In the genomic region with DNA sequence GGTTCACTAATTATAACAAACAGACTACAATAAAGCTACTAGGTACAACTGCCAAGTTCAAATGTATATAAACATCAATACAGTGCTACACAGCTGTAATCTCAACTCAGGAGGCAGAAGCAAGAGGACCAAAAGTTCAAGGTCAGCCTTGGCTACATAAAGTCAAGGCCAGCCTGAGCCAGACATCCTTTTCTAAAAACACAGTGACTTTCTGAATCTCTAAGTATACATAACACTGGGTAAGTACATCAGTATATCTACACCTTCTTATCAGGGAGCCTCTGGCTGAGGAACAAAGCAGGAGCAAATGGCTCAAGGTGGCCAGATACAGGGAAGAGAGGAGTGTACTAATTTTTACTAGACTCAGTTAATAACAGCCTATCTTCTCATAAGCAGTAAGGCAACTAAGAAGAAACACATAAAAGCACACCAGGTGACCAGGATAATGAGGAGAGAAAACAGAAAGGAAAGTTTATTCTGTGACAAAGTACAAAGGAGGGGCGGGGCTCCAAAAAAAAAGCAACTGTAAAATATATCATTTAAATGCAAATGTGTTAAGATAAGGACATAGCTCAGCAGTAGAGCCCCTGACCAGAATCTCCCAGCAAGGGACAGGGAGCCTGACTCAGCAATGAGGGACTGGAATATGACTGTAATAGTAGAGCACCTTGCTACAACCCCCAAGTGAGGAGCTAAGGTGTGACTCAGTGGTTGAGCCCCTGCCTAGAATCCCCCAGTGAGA, we compare ENCODE assay signal across 26 mouse cellular contexts.
A peak's percentile ranks its signal among the peaks of the same experiment; 100 is the strongest.
DNase-seq lines count a peak whose midpoint lies in the region; ATAC-seq and TF ChIP-seq lines count a peak whose summit lies in the region.
"Had no signal": no experiment of that assay in that cellular context is flagged by ENCODE, and none has a peak within 500 bp of the region (broad histone marks: within the 10 kb centered on the region; RNA-seq: fewer than 3 reads in every experiment).

No protein-coding gene starts in this region.

- no peak for TF ChIP-seq CTCF in ES-Bruce4 (IDR thresholded peaks at IDR 0.05; ENCODE audit: low read depth, low read length)

- H3K27ac ChIP-seq in ES-Bruce4 (ENCODE audit: insufficient read depth, low read length), result peak overlapping the region; percentile 67
- peak overlapping the region; percentile 34; the same call in 1 of the 2 replicates for H3K27ac ChIP-seq in ES-E14 (ENCODE audit: insufficient read depth, low read depth, low read length, poor library complexity, severe bottlenecking)
- H3K27ac ChIP-seq: hindbrain, embryonic 14.5 days; left cerebral cortex, adult 2 months; limb, embryonic 12.5 days; liver, embryonic 14.5 days; lung, embryonic 15.5 days; midbrain, embryonic 13.5 days; stomach, embryonic 15.5 days had no signal

- H3K4me1 ChIP-seq in ES-Bruce4 (ENCODE audit: control insufficient read depth, insufficient read depth, low read length) (peaks cover 5% of the 10 kb centered on the region), ES-E14 (ENCODE audit: control insufficient read depth in 2 of 2, insufficient read depth in 2 of 2, low read length in 2 of 2, poor library complexity in 1 of 2) (peaks cover 2 to 17% of the 10 kb centered on the region in 2 experiments; a peak in 3 of 4 replicates)
- H3K4me1 ChIP-seq: stomach, embryonic 15.5 days had no signal

- in situ Hi-C loops in ES-E14 (cut with MboI; ENCODE audit: low sequenced_read_pairs in 2 of 2, unreplicated experiment in 2 of 2), result no loop called here

- no peaks in the 10 kb centered on the region for H3K36me3 ChIP-seq in ES-Bruce4 (ENCODE audit: control insufficient read depth, insufficient read depth, low read length, poor library complexity, severe bottlenecking)
- no peaks in the 10 kb centered on the region for H3K36me3 ChIP-seq in ES-E14 (ENCODE audit: control insufficient read depth, insufficient read depth, low read length, poor library complexity, severe bottlenecking)
- H3K36me3 ChIP-seq: heart, embryonic 12.5 days; limb, embryonic 12.5 days; lung, embryonic 15.5 days; midbrain, embryonic 13.5 days; stomach, embryonic 15.5 days had no signal

- ATAC-seq in megakaryocyte-erythroid progenitor cell, adult 5-6 weeks (replicated peaks; ENCODE audit: low FRiP score, low TSS enrichment, poor library complexity, severe bottlenecking), result peak; percentile 79
- ATAC-seq: forebrain, embryonic 14.5 days; intestine, postnatal 0 days; midbrain, embryonic 13.5 days had no signal

- no peaks in the 10 kb centered on the region for H3K27me3 ChIP-seq in ES-Bruce4 (ENCODE audit: control insufficient read depth, insufficient read depth, low read length, poor library complexity, severe bottlenecking)
- H3K27me3 ChIP-seq: CH12.LX; heart, embryonic 12.5 days; limb, embryonic 12.5 days; lung, embryonic 15.5 days; midbrain, embryonic 13.5 days; stomach, embryonic 15.5 days had no signal

- H3K9ac ChIP-seq in ES-Bruce4 (ENCODE audit: low read depth, poor library complexity, severe bottlenecking), result no peak overlapping the region
- no peak overlapping the region for H3K9ac ChIP-seq in ES-E14 (ENCODE audit: insufficient read depth, low read depth, low read length, poor library complexity, severe bottlenecking)
- H3K9ac ChIP-seq: heart, embryonic 12.5 days; hindbrain, embryonic 14.5 days; limb, embryonic 12.5 days; liver, embryonic 14.5 days; lung, embryonic 15.5 days; midbrain, embryonic 13.5 days; stomach, embryonic 15.5 days had no signal

- no peak for DNase-seq in ES-E14 (ENCODE audit: low read depth, low spot score)
- DNase-seq in c-Kit-positive CD71-positive TER-119-negative erythroid progenitor cells, embryonic 14.5 days (ENCODE audit: low read depth), result peak; percentile 38
- no peak for DNase-seq in ovary, postnatal 10 days (ENCODE audit: low spot score)
- no peak for DNase-seq in heart, adult 18-20 months
- DNase-seq: adrenal gland, postnatal 25 days; cerebellum, adult 8-10 months; cerebellum, postnatal 25 days; gastrocnemius, postnatal 25 days; heart, adult 11 months; kidney, adult 9 months; kidney, postnatal 10 days; retina, postnatal 1 day; right cerebral cortex, postnatal 25 days had no signal

- H3K4me3 ChIP-seq in ES-Bruce4 (ENCODE audit: low read depth, low read length) (no peak overlapping the region), ES-E14 (ENCODE audit: insufficient read depth in 1 of 2, low read depth in 1 of 2, low read length in 2 of 2, poor library complexity in 1 of 2, severe bottlenecking in 1 of 2) (no peak overlapping the region)
- H3K4me3 ChIP-seq: heart, embryonic 12.5 days; left cerebral cortex, adult 2 months; limb, embryonic 12.5 days; lung, embryonic 15.5 days; midbrain, embryonic 13.5 days; stomach, embryonic 15.5 days had no signal

- TF ChIP-seq EP300 in ES-Bruce4 (IDR thresholded peaks at IDR 0.05; ENCODE audit: insufficient read depth, low read depth, low read length), result 0 out of 2 replicates have a peak, but pooled peaks have one; percentile 51

- H3K9me3 ChIP-seq in ES-Bruce4 (replicated peaks; ENCODE audit: control insufficient read depth, insufficient read depth, low read length, poor library complexity, severe bottlenecking) (no peaks in the 10 kb centered on the region), ES-E14 (ENCODE audit: control insufficient read depth, insufficient read depth, low read depth, low read length) (no peaks in the 10 kb centered on the region)
- H3K9me3 ChIP-seq: heart, embryonic 12.5 days; lung, embryonic 15.5 days; midbrain, embryonic 13.5 days; stomach, embryonic 15.5 days had no signal

- no peak for TF ChIP-seq POLR2A in ES-Bruce4 (IDR thresholded peaks at IDR 0.05; ENCODE audit: insufficient read depth, low read length)

TF ChIP-seq in ES-E14, 5 proteins besides CTCF, POLR2A, EP300 and RAD21:
- peak; percentile 72 for TF ChIP-seq MAFK (IDR thresholded peaks at IDR 0.05; ENCODE audit: insufficient read depth, low read depth, low read length)
- TF ChIP-seq ZC3H11A (IDR thresholded peaks at IDR 0.05; ENCODE audit: borderline replicate concordance, low read depth, low read length), result no peak
- no peak for TF ChIP-seq HCFC1 (IDR thresholded peaks at IDR 0.05; ENCODE audit: borderline replicate concordance, insufficient read depth, low read length)
- 0 out of 2 replicates have a peak, but pooled peaks have one; percentile 19 for TF ChIP-seq ZNF384 (IDR thresholded peaks at IDR 0.05; ENCODE audit: low read depth, low read length)
- TF ChIP-seq CHD2 (IDR thresholded peaks at IDR 0.05; ENCODE audit: low read depth, low read length), result no peak
